Mouse (Mus musculus): ENCODE measurements at regions not wholly inside any gene's neighbourhood (a gene's known extent, or its start where the extent isn't known, plus 50 kb on each side); places are given as distances from the start of the nearest gene placed in this dataset.

- intact Hi-C loops (cut with DNase I): no loop called here
- peak; percentile 8 to 13 for DNase-seq (ENCODE audit: low spot score in 2 of 2)
Observed at GRCm38 (mm10) chr12:6307248-6307963, 931.9 kb upstream of the Klhl29 start.

GRCm38 (mm10) chr12:6287622-6288021 lies 912.1 kb upstream of the Klhl29 start:
- DNase-seq (ENCODE audit: low spot score in 2 of 2): peak in 1 of 2 experiments; percentile 33
- intact Hi-C loops (cut with DNase I): no loop called here

GRCm38 (mm10) chr12:6263962-6264361 lies 888.5 kb upstream of the Klhl29 start:
- DNase-seq (ENCODE audit: low spot score in 2 of 2): peak in 1 of 2 experiments; percentile 6
- intact Hi-C loops (cut with DNase I): no loop called here
